Mouse (Mus musculus): ENCODE measurements at regions not wholly inside any gene's neighbourhood (a gene's known extent, or its start where the extent isn't known, plus 50 kb on each side); places are given as distances from the start of the nearest gene placed in this dataset.

DNA sequence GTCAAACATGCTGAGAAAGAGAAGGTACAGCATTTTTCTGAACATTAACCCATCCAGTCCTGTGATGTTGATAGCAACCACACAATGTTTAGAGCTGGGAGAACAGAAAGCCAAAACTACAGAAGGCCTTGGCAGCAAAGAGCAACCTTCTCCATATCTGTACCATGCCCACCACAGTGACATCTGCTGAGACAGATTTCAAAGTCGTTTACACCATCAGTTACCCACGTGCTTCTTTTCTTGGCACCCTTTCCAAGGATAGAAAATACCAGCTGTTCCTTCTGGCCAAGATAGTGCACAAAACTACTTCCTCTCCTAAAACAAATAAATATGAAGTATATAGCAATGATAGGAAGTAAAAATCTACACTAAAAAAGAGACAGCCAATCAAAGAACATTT, 266.8 kb upstream of the Edil3 start:
- H3K36me3 ChIP-seq (ENCODE audit: control insufficient read depth, insufficient read depth, low read length, poor library complexity, severe bottlenecking), result no peaks in the 10 kb centered on the region
- no peak for DNase-seq (ENCODE audit: low read depth, low spot score)
- in situ Hi-C loops (cut with MboI; ENCODE audit: low sequenced_read_pairs in 2 of 2, unreplicated experiment in 2 of 2), result no loop called here
- no peaks in the 10 kb centered on the region for H3K9me3 ChIP-seq (ENCODE audit: control insufficient read depth, insufficient read depth, low read depth, low read length)
- TF ChIP-seq CHD2 (IDR thresholded peaks at IDR 0.05; ENCODE audit: low read depth, low read length) (no peak), ZC3H11A (IDR thresholded peaks at IDR 0.05; ENCODE audit: borderline replicate concordance, low read depth, low read length) (no peak), ZNF384 (IDR thresholded peaks at IDR 0.05; ENCODE audit: low read depth, low read length) (no peak), HCFC1 (IDR thresholded peaks at IDR 0.05; ENCODE audit: borderline replicate concordance, insufficient read depth, low read length) (no peak), MAFK (IDR thresholded peaks at IDR 0.05; ENCODE audit: insufficient read depth, low read depth, low read length) (no peak)
- H3K4me1 ChIP-seq (ENCODE audit: control insufficient read depth in 2 of 2, insufficient read depth in 2 of 2, low read length in 2 of 2, poor library complexity in 1 of 2), result no peaks in the 10 kb centered on the region
- H3K27ac ChIP-seq (ENCODE audit: insufficient read depth, low read depth, low read length, poor library complexity, severe bottlenecking), result no peak overlapping the region
- H3K4me3 ChIP-seq (ENCODE audit: insufficient read depth in 1 of 2, low read depth in 1 of 2, low read length in 2 of 2, poor library complexity in 1 of 2, severe bottlenecking in 1 of 2), result no peak overlapping the region
- H3K9ac ChIP-seq (ENCODE audit: insufficient read depth, low read depth, low read length, poor library complexity, severe bottlenecking), result no peak overlapping the region

DNA sequence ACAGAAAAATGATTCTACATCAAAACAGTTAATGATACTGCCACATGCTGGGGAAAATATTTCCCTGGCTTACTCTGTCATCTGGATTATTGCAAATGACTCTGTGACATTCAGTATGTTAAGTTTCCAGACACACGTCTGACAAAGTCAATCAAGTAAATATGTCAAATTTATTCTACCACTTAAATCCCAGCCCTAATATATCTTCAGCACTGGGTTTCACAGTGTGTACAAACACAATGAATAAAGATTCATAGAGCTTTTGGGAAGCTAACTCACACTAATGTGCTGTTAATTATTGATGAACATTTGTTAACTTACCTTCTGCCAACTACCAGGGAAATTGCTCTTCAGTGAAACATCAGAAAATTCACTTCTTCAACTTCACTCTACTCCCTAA, 256.3 kb upstream of the Edil3 start:
- H3K9ac ChIP-seq (ENCODE audit: insufficient read depth, low read depth, low read length, poor library complexity, severe bottlenecking), result no peak overlapping the region
- no peak overlapping the region for H3K27ac ChIP-seq (ENCODE audit: insufficient read depth, low read depth, low read length, poor library complexity, severe bottlenecking)
- DNase-seq (ENCODE audit: low read depth, low spot score), result no peak
- in situ Hi-C loops (cut with MboI; ENCODE audit: low sequenced_read_pairs in 2 of 2, unreplicated experiment in 2 of 2), result no loop called here
- H3K36me3 ChIP-seq (ENCODE audit: control insufficient read depth, insufficient read depth, low read length, poor library complexity, severe bottlenecking), result no peaks in the 10 kb centered on the region
- no peaks in the 10 kb centered on the region for H3K9me3 ChIP-seq (ENCODE audit: control insufficient read depth, insufficient read depth, low read depth, low read length)
- no peaks in the 10 kb centered on the region for H3K4me1 ChIP-seq (ENCODE audit: control insufficient read depth in 2 of 2, insufficient read depth in 2 of 2, low read length in 2 of 2, poor library complexity in 1 of 2)
- H3K4me3 ChIP-seq (ENCODE audit: insufficient read depth in 1 of 2, low read depth in 1 of 2, low read length in 2 of 2, poor library complexity in 1 of 2, severe bottlenecking in 1 of 2), result no peak overlapping the region
- no peak for TF ChIP-seq ZC3H11A (IDR thresholded peaks at IDR 0.05; ENCODE audit: borderline replicate concordance, low read depth, low read length)
- no peak for TF ChIP-seq ZNF384 (IDR thresholded peaks at IDR 0.05; ENCODE audit: low read depth, low read length)
- TF ChIP-seq CHD2 (IDR thresholded peaks at IDR 0.05; ENCODE audit: low read depth, low read length), result no peak
- TF ChIP-seq MAFK (IDR thresholded peaks at IDR 0.05; ENCODE audit: insufficient read depth, low read depth, low read length), result no peak

DNA sequence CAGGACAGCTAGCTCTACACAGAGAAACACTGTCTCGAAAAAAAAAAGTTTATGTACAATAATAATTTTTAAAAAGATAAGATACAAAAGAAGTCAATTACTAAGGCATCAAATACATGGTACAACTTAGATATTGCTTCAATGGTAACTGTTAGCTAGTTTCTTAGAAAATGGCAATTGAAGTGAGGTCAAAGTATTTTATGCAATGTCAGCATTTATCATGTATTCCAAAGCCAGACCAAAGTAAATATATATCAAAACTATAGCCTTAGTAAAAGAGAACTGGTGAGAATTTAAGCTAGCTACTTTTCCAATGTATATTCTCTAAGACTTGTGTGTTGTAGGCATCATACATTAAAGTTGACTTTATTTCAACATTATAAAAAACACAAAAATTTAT, 219.0 kb upstream of the Edil3 start:
- Histone ChIP-seq H3K4me3 (ENCODE audit: insufficient read depth in 1 of 2, low read depth in 1 of 2, low read length in 2 of 2, poor library complexity in 1 of 2, severe bottlenecking in 1 of 2) (no peak overlapping the region), H3K4me1 (ENCODE audit: control insufficient read depth in 2 of 2, insufficient read depth in 2 of 2, low read length in 2 of 2, poor library complexity in 1 of 2) (no peaks in the 10 kb centered on the region), H3K36me3 (ENCODE audit: control insufficient read depth, insufficient read depth, low read length, poor library complexity, severe bottlenecking) (no peaks in the 10 kb centered on the region), H3K9ac (ENCODE audit: insufficient read depth, low read depth, low read length, poor library complexity, severe bottlenecking) (no peak overlapping the region), H3K27ac (ENCODE audit: insufficient read depth, low read depth, low read length, poor library complexity, severe bottlenecking) (no peak overlapping the region), H3K9me3 (ENCODE audit: control insufficient read depth, insufficient read depth, low read depth, low read length) (no peaks in the 10 kb centered on the region)
- TF ChIP-seq CHD2 (IDR thresholded peaks at IDR 0.05; ENCODE audit: low read depth, low read length) (no peak), ZC3H11A (IDR thresholded peaks at IDR 0.05; ENCODE audit: borderline replicate concordance, low read depth, low read length) (no peak), MAFK (IDR thresholded peaks at IDR 0.05; ENCODE audit: insufficient read depth, low read depth, low read length) (peak; percentile 91)
- no peak for DNase-seq (ENCODE audit: low read depth, low spot score)
- in situ Hi-C loops (cut with MboI; ENCODE audit: low sequenced_read_pairs in 2 of 2, unreplicated experiment in 2 of 2), result no loop called here

DNA sequence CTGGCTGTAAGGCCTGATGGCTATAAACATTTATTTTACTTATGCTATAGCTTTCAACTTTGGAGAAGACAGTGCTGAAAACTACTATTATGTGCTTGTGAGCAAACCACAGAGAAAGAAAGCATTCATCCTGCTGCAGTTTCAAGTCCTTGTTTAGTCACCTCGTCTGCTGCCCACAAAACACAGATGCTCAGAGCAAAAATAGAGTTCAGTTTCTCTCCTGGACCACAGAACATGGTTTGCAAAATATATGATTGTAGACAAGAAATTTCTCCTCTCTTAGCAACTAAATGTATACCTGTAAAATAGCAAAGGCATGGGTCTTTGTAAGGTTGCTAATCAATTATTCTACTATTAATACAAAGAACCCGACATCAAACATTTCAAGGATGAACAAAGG, 210.7 kb upstream of the Edil3 start:
- Histone ChIP-seq H3K9ac (ENCODE audit: insufficient read depth, low read depth, low read length, poor library complexity, severe bottlenecking) (no peak overlapping the region), H3K27ac (ENCODE audit: insufficient read depth, low read depth, low read length, poor library complexity, severe bottlenecking) (no peak overlapping the region), H3K9me3 (ENCODE audit: control insufficient read depth, insufficient read depth, low read depth, low read length) (no peaks in the 10 kb centered on the region), H3K4me3 (ENCODE audit: insufficient read depth in 1 of 2, low read depth in 1 of 2, low read length in 2 of 2, poor library complexity in 1 of 2, severe bottlenecking in 1 of 2) (no peak overlapping the region), H3K4me1 (ENCODE audit: control insufficient read depth in 2 of 2, insufficient read depth in 2 of 2, low read length in 2 of 2, poor library complexity in 1 of 2) (0 out of 4 replicates have a peak, but pooled peaks cover 0 to 1% of the 10 kb centered on the region in 2 experiments), H3K36me3 (ENCODE audit: control insufficient read depth, insufficient read depth, low read length, poor library complexity, severe bottlenecking) (no peaks in the 10 kb centered on the region)
- DNase-seq (ENCODE audit: low read depth, low spot score), result no peak
- in situ Hi-C loops (cut with MboI; ENCODE audit: low sequenced_read_pairs in 2 of 2, unreplicated experiment in 2 of 2), result no loop called here
- no peak for TF ChIP-seq MAFK (IDR thresholded peaks at IDR 0.05; ENCODE audit: insufficient read depth, low read depth, low read length)
- TF ChIP-seq ZC3H11A (IDR thresholded peaks at IDR 0.05; ENCODE audit: borderline replicate concordance, low read depth, low read length), result no peak
- TF ChIP-seq ZNF384 (IDR thresholded peaks at IDR 0.05; ENCODE audit: low read depth, low read length), result no peak
- TF ChIP-seq CHD2 (IDR thresholded peaks at IDR 0.05; ENCODE audit: low read depth, low read length), result no peak
- no peak for TF ChIP-seq HCFC1 (IDR thresholded peaks at IDR 0.05; ENCODE audit: borderline replicate concordance, insufficient read depth, low read length)

DNA sequence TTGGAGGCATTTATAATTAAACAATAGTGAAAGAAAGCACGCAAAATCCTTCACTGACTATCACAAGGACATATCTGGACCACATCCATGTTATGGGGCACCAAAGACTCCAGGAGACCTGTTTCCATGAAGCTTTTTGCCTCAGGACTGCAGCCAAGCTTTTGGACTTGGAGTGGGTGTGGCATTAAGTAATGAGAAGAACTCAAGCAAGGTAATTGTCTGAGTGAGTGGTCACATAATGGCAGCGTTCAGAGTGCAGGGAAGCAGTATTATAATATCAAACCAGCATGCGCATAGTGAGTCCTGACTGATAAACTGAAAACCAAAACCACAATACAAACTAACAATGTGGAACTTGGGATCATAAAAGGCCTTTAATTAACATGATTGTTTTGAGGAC, 208.0 kb upstream of the Edil3 start:
- TF ChIP-seq HCFC1 (IDR thresholded peaks at IDR 0.05; ENCODE audit: borderline replicate concordance, insufficient read depth, low read length), result no peak
- no peak for TF ChIP-seq CHD2 (IDR thresholded peaks at IDR 0.05; ENCODE audit: low read depth, low read length)
- no peak for TF ChIP-seq MAFK (IDR thresholded peaks at IDR 0.05; ENCODE audit: insufficient read depth, low read depth, low read length)
- TF ChIP-seq ZC3H11A (IDR thresholded peaks at IDR 0.05; ENCODE audit: borderline replicate concordance, low read depth, low read length), result no peak
- TF ChIP-seq ZNF384 (IDR thresholded peaks at IDR 0.05; ENCODE audit: low read depth, low read length), result no peak
- Histone ChIP-seq H3K9ac (ENCODE audit: insufficient read depth, low read depth, low read length, poor library complexity, severe bottlenecking) (no peak overlapping the region), H3K4me3 (ENCODE audit: insufficient read depth in 1 of 2, low read depth in 1 of 2, low read length in 2 of 2, poor library complexity in 1 of 2, severe bottlenecking in 1 of 2) (no peak overlapping the region), H3K9me3 (ENCODE audit: control insufficient read depth, insufficient read depth, low read depth, low read length) (no peaks in the 10 kb centered on the region), H3K4me1 (ENCODE audit: control insufficient read depth in 2 of 2, insufficient read depth in 2 of 2, low read length in 2 of 2, poor library complexity in 1 of 2) (0 out of 4 replicates have a peak, but pooled peaks cover 0 to 1% of the 10 kb centered on the region in 2 experiments), H3K27ac (ENCODE audit: insufficient read depth, low read depth, low read length, poor library complexity, severe bottlenecking) (no peak overlapping the region), H3K36me3 (ENCODE audit: control insufficient read depth, insufficient read depth, low read length, poor library complexity, severe bottlenecking) (no peaks in the 10 kb centered on the region)
- in situ Hi-C loops (cut with MboI; ENCODE audit: low sequenced_read_pairs in 2 of 2, unreplicated experiment in 2 of 2), result no loop called here
- DNase-seq (ENCODE audit: low read depth, low spot score), result peak; percentile 8

Measured in ES-E14 (cell line).